Mouse (Mus musculus): ENCODE measurements around the gene Timm10. TPM values are rescaled to one million over a fixed set of nuclear protein-coding genes. Genes with fewer than 3 reads are reported as not detected.

Timm10 gene
- polyA plus RNA-seq, 1 experiment from 2014 or later, result 43.1 TPM

GRCm38 (mm10) chr2:84841905-84842304, 15.1 kb downstream of the Timm10 start:
- Histone ChIP-seq H3K36me3 (ENCODE audit: control insufficient read depth, insufficient read depth, low read length) (no peaks in the 10 kb centered on the region), H3K9ac (ENCODE audit: low read depth, low read length) (no peak overlapping the region), H3K27ac (ENCODE audit: low read depth, low read length) (no peak overlapping the region), H3K4me2 (replicated peaks; ENCODE audit: low read depth, low read length) (peak overlapping the region; percentile 94; the same call in 1 of the 2 replicates), H3K4me3 (ENCODE audit: low read depth, low read length) (no peak overlapping the region), H3K4me1 (replicated peaks; ENCODE audit: control insufficient read depth, insufficient read depth, low read length) (no peaks in the 10 kb centered on the region; the same call in 1 of the 2 replicates), H3K27me3 (ENCODE audit: control insufficient read depth, insufficient read depth, low read length) (peaks cover 14% of the 10 kb centered on the region), H3K9me3 (ENCODE audit: control insufficient read depth, low read length) (no peaks in the 10 kb centered on the region)
- ATAC-seq (ENCODE audit: low FRiP score) (no peak), DNase-seq (ENCODE audit: low spot score) (no peak)

GRCm38 (mm10) chr2:84843654-84844053, 16.9 kb downstream of the Timm10 start:
- no peak overlapping the region for H3K9ac ChIP-seq (ENCODE audit: low read depth, low read length)
- no peaks in the 10 kb centered on the region; the same call in 1 of the 2 replicates for H3K4me1 ChIP-seq (replicated peaks; ENCODE audit: control insufficient read depth, insufficient read depth, low read length)
- DNase-seq (ENCODE audit: low spot score) (no peak), ATAC-seq (ENCODE audit: low FRiP score) (no peak)
- no peak overlapping the region for H3K4me3 ChIP-seq (ENCODE audit: low read depth, low read length)
- peaks cover 5% of the 10 kb centered on the region for H3K27me3 ChIP-seq (ENCODE audit: control insufficient read depth, insufficient read depth, low read length)
- no peak overlapping the region for H3K27ac ChIP-seq (ENCODE audit: low read depth, low read length)
- H3K36me3 ChIP-seq (ENCODE audit: control insufficient read depth, insufficient read depth, low read length), result no peaks in the 10 kb centered on the region
- no peaks in the 10 kb centered on the region for H3K9me3 ChIP-seq (ENCODE audit: control insufficient read depth, low read length)
- no peak overlapping the region for H3K4me2 ChIP-seq (replicated peaks; ENCODE audit: low read depth, low read length)
- 80% methylated on average over 6 of the region's 6 CpGs for WGBS

GRCm38 (mm10) chr2:84845226-84845625, 18.4 kb downstream of the Timm10 start:
- no peak overlapping the region for H3K9ac ChIP-seq (ENCODE audit: low read depth, low read length)
- H3K4me2 ChIP-seq (replicated peaks; ENCODE audit: low read depth, low read length), result no peak overlapping the region
- 93% methylated on average over 1 of the region's 1 CpGs for WGBS
- H3K36me3 ChIP-seq (ENCODE audit: control insufficient read depth, insufficient read depth, low read length), result no peaks in the 10 kb centered on the region
- no peaks in the 10 kb centered on the region for H3K27me3 ChIP-seq (ENCODE audit: control insufficient read depth, insufficient read depth, low read length)
- no peaks in the 10 kb centered on the region; the same call in 1 of the 2 replicates for H3K4me1 ChIP-seq (replicated peaks; ENCODE audit: control insufficient read depth, insufficient read depth, low read length)
- H3K27ac ChIP-seq (ENCODE audit: low read depth, low read length), result no peak overlapping the region
- H3K4me3 ChIP-seq (ENCODE audit: low read depth, low read length), result no peak overlapping the region
- no peak for DNase-seq (ENCODE audit: low spot score)
- no peak for ATAC-seq (ENCODE audit: low FRiP score)
- H3K9me3 ChIP-seq (ENCODE audit: control insufficient read depth, low read length), result no peaks in the 10 kb centered on the region

- 66% methylated on average over 7 of the region's 7 CpGs for WGBS
- DNase-seq (ENCODE audit: low spot score) (no peak), ATAC-seq (ENCODE audit: low FRiP score) (0 out of 2 replicates have a peak, but pooled peaks have one; percentile 33)
- no peaks in the 10 kb centered on the region for H3K9me3 ChIP-seq (ENCODE audit: control insufficient read depth, low read length)
- no peaks in the 10 kb centered on the region for H3K4me1 ChIP-seq (replicated peaks; ENCODE audit: control insufficient read depth, insufficient read depth, low read length)
- no peaks in the 10 kb centered on the region for H3K36me3 ChIP-seq (ENCODE audit: control insufficient read depth, insufficient read depth, low read length)
- no peak overlapping the region for H3K4me3 ChIP-seq (ENCODE audit: low read depth, low read length)
- no peak overlapping the region for H3K27ac ChIP-seq (ENCODE audit: low read depth, low read length)
- no peaks in the 10 kb centered on the region for H3K27me3 ChIP-seq (ENCODE audit: control insufficient read depth, insufficient read depth, low read length)
- no peak overlapping the region for H3K9ac ChIP-seq (ENCODE audit: low read depth, low read length)
- no peak overlapping the region for H3K4me2 ChIP-seq (replicated peaks; ENCODE audit: low read depth, low read length)
These were observed 23.8 kb downstream of the Timm10 start for GRCm38 (mm10) chr2:84850407-84851129.

GRCm38 (mm10) chr2:84851130-84852040, 24.6 kb downstream of the Timm10 start:
- Histone ChIP-seq H3K27me3 (ENCODE audit: control insufficient read depth, insufficient read depth, low read length) (no peaks in the 10 kb centered on the region), H3K4me3 (ENCODE audit: low read depth, low read length) (no peak overlapping the region), H3K4me2 (replicated peaks; ENCODE audit: low read depth, low read length) (no peak overlapping the region), H3K9ac (ENCODE audit: low read depth, low read length) (no peak overlapping the region), H3K36me3 (ENCODE audit: control insufficient read depth, insufficient read depth, low read length) (no peaks in the 10 kb centered on the region), H3K4me1 (replicated peaks; ENCODE audit: control insufficient read depth, insufficient read depth, low read length) (no peaks in the 10 kb centered on the region), H3K9me3 (ENCODE audit: control insufficient read depth, low read length) (no peaks in the 10 kb centered on the region), H3K27ac (ENCODE audit: low read depth, low read length) (no peak overlapping the region)
- ATAC-seq (ENCODE audit: low FRiP score), result peak; percentile 60; the same call in 1 of the 2 replicates
- peak; percentile 41 for DNase-seq (ENCODE audit: low spot score)
- WGBS, result 32% methylated on average over 23 of the region's 23 CpGs

GRCm38 (mm10) chr2:84855732-84856131, 28.9 kb downstream of the Timm10 start:
- Histone ChIP-seq H3K9me3 (ENCODE audit: control insufficient read depth, low read length) (no peaks in the 10 kb centered on the region), H3K4me2 (replicated peaks; ENCODE audit: low read depth, low read length) (no peak overlapping the region), H3K4me3 (ENCODE audit: low read depth, low read length) (no peak overlapping the region), H3K36me3 (ENCODE audit: control insufficient read depth, insufficient read depth, low read length) (no peaks in the 10 kb centered on the region), H3K27me3 (ENCODE audit: control insufficient read depth, insufficient read depth, low read length) (no peaks in the 10 kb centered on the region), H3K9ac (ENCODE audit: low read depth, low read length) (no peak overlapping the region), H3K4me1 (replicated peaks; ENCODE audit: control insufficient read depth, insufficient read depth, low read length) (no peaks in the 10 kb centered on the region), H3K27ac (ENCODE audit: low read depth, low read length) (no peak overlapping the region)
- ATAC-seq (ENCODE audit: low FRiP score), result peak; percentile 62
- WGBS, result 66% methylated on average over 2 of the region's 2 CpGs
- peak; percentile 66 for DNase-seq (ENCODE audit: low spot score)

GRCm38 (mm10) chr2:84858551-84858950, 31.8 kb downstream of the Timm10 start:
- Histone ChIP-seq H3K4me2 (replicated peaks; ENCODE audit: low read depth, low read length) (no peak overlapping the region), H3K27ac (ENCODE audit: low read depth, low read length) (no peak overlapping the region), H3K36me3 (ENCODE audit: control insufficient read depth, insufficient read depth, low read length) (no peaks in the 10 kb centered on the region), H3K27me3 (ENCODE audit: control insufficient read depth, insufficient read depth, low read length) (no peaks in the 10 kb centered on the region), H3K9me3 (ENCODE audit: control insufficient read depth, low read length) (no peaks in the 10 kb centered on the region), H3K4me3 (ENCODE audit: low read depth, low read length) (no peak overlapping the region), H3K9ac (ENCODE audit: low read depth, low read length) (no peak overlapping the region), H3K4me1 (replicated peaks; ENCODE audit: control insufficient read depth, insufficient read depth, low read length) (no peaks in the 10 kb centered on the region)
- no peak for ATAC-seq (ENCODE audit: low FRiP score)
- WGBS, result 89% methylated on average over 1 of the region's 1 CpGs
- no peak for DNase-seq (ENCODE audit: low spot score)

GRCm38 (mm10) chr2:84859991-84860780, 33.4 kb downstream of the Timm10 start:
- no peak overlapping the region for H3K4me3 ChIP-seq (ENCODE audit: low read depth, low read length)
- WGBS, result 95% methylated on average over 7 of the region's 7 CpGs

More at GRCm38 (mm10) chr2:84859991-84860780, 33.4 kb downstream of the Timm10 start:
- H3K27ac ChIP-seq (ENCODE audit: low read depth, low read length), result no peak overlapping the region
- no peaks in the 10 kb centered on the region for H3K9me3 ChIP-seq (ENCODE audit: control insufficient read depth, low read length)
- H3K4me2 ChIP-seq (replicated peaks; ENCODE audit: low read depth, low read length), result no peak overlapping the region
- no peak for DNase-seq (ENCODE audit: low spot score)
- H3K36me3 ChIP-seq (ENCODE audit: control insufficient read depth, insufficient read depth, low read length), result no peaks in the 10 kb centered on the region
- no peaks in the 10 kb centered on the region for H3K4me1 ChIP-seq (replicated peaks; ENCODE audit: control insufficient read depth, insufficient read depth, low read length)
- ATAC-seq (ENCODE audit: low FRiP score), result no peak
- H3K27me3 ChIP-seq (ENCODE audit: control insufficient read depth, insufficient read depth, low read length), result no peaks in the 10 kb centered on the region
- H3K9ac ChIP-seq (ENCODE audit: low read depth, low read length), result no peak overlapping the region
